Mouse (Mus musculus) erythroblast, adult 5-6 weeks (primary cell): ENCODE results near the gene Olfr1123. TPM values are rescaled to one million over a fixed set of nuclear protein-coding genes. Genes with fewer than 3 reads are reported as not detected.
"Not testable (repeated sequence)": the region's sequence is repeated elsewhere in the genome, so short reads cannot be mapped to it uniquely, and the experiment has no call there.

ENCODE experiments used
- ATAC-seq: replicated peaks from 2 replicates; pipeline ENCODE4 v1.8.0; 2016; ENCODE audit warnings: moderate number of reproducible peaks, mild to moderate bottlenecking, moderate TSS enrichment, inconsistent platforms; ENCODE audit not compliant: poor library complexity, low FRiP score, severe bottlenecking
- total RNA-seq, 2 experiments: library from RNA; stranded (forward) in 1 of 2; stranded (reverse) in 1 of 2; fragments of 150-400 nt in 1 of 2; fragments of 200-764, 138-1000 nt in 1 of 2; gene quantifications; 2 replicates each; pipeline versions ENCODE4 v1.2.3 to v1.2.4; 2015 to 2017; ENCODE audit warnings: low replicate concordance in 2 of 2

Olfr1123 gene
- total RNA-seq (2015; ENCODE audit: low replicate concordance): not detected in 2 replicates
- not detected in 2 replicates for total RNA-seq (2017; ENCODE audit: low replicate concordance)

- ATAC-seq: no peak
These were observed at the start of gene Olfr1123 for GRCm38 (mm10) chr2:87416335-87416734. Gene Olfr1123, plus strand, starts transcription at chr2:87416635.

GRCm38 (mm10) chr2:87369595-87369994, 46.8 kb upstream of the Olfr1123 start, which contains the start of gene Olfr1121:
Gene Olfr1121, plus strand, starts transcription at chr2:87369895.
- ATAC-seq: no peak

GRCm38 (mm10) chr2:87371726-87372125, 44.7 kb upstream of the Olfr1123 start:
- no peak for ATAC-seq

- no peak for ATAC-seq
These were observed 32.5 kb upstream of the Olfr1123 start for GRCm38 (mm10) chr2:87383935-87384334.

GRCm38 (mm10) chr2:87385549-87385948, 30.9 kb upstream of the Olfr1123 start, which contains the start of gene Olfr1122:
Gene Olfr1122, plus strand, starts transcription at chr2:87385849.
- ATAC-seq: no peak

- not testable (repeated sequence) for ATAC-seq
These were observed 22.8 kb upstream of the Olfr1123 start for GRCm38 (mm10) chr2:87393605-87394004.

- not testable (repeated sequence) for ATAC-seq
These were observed 21.7 kb upstream of the Olfr1123 start for GRCm38 (mm10) chr2:87394686-87395085.

GRCm38 (mm10) chr2:87429975-87430374, 13.5 kb downstream of the Olfr1123 start, which contains the start of gene Olfr1124:
Gene Olfr1124, plus strand, starts transcription at chr2:87430275.
- no peak for ATAC-seq

- no peak for ATAC-seq
These were observed 21.3 kb downstream of the Olfr1123 start for GRCm38 (mm10) chr2:87437731-87438130.

- no peak for ATAC-seq
These were observed 37.2 kb downstream of the Olfr1123 start, which contains the start of gene Olfr1126 for GRCm38 (mm10) chr2:87453662-87454061. Gene Olfr1126, plus strand, starts transcription at chr2:87453962.

GRCm38 (mm10) chr2:87461769-87462168, 45.3 kb downstream of the Olfr1123 start:
- no peak for ATAC-seq

Other genes with a start within 250 kb of the Olfr1123 start
- gene Olfr1112, start 228.8 kb upstream of the Olfr1123 start, total RNA-seq (2015; ENCODE audit: low replicate concordance): not detected in 2 replicates
- gene Olfr1112, start 228.8 kb upstream of the Olfr1123 start, total RNA-seq (2017; ENCODE audit: low replicate concordance): not detected in 2 replicates
- not detected in 2 replicates for gene Olfr1113, start 207.7 kb upstream of the Olfr1123 start, total RNA-seq (2015; ENCODE audit: low replicate concordance)
- gene Olfr1113, start 207.7 kb upstream of the Olfr1123 start, total RNA-seq (2017; ENCODE audit: low replicate concordance): not detected in 2 replicates
- gene Olfr1115, start 168.6 kb upstream of the Olfr1123 start, total RNA-seq (2015; ENCODE audit: low replicate concordance): not detected in 2 replicates
- 0.70 TPM in 1 of 2 replicates, not detected in the other for gene Olfr1115, start 168.6 kb upstream of the Olfr1123 start, total RNA-seq (2017; ENCODE audit: low replicate concordance)
- gene Olfr1116, start 149.1 kb upstream of the Olfr1123 start, total RNA-seq (2015; ENCODE audit: low replicate concordance): not detected in 2 replicates
- gene Olfr1116, start 149.1 kb upstream of the Olfr1123 start, total RNA-seq (2017; ENCODE audit: low replicate concordance): under 0.01 TPM in 1 of 2 replicates, not detected in the other
- not detected in 2 replicates for gene Olfr1118, start 109.1 kb upstream of the Olfr1123 start, total RNA-seq (2015; ENCODE audit: low replicate concordance)
- not detected in 2 replicates for gene Olfr1118, start 109.1 kb upstream of the Olfr1123 start, total RNA-seq (2017; ENCODE audit: low replicate concordance)
- gene Olfr1120, start 61.8 kb upstream of the Olfr1123 start, total RNA-seq (2015; ENCODE audit: low replicate concordance): not detected in 2 replicates
- not detected in 2 replicates for gene Olfr1120, start 61.8 kb upstream of the Olfr1123 start, total RNA-seq (2017; ENCODE audit: low replicate concordance)
- not detected in 2 replicates for gene Olfr1121, start 46.7 kb upstream of the Olfr1123 start, total RNA-seq (2015; ENCODE audit: low replicate concordance)
- gene Olfr1121, start 46.7 kb upstream of the Olfr1123 start, total RNA-seq (2017; ENCODE audit: low replicate concordance): not detected in 2 replicates
- not detected in 2 replicates for gene Olfr1122, start 30.8 kb upstream of the Olfr1123 start, total RNA-seq (2015; ENCODE audit: low replicate concordance)
- gene Olfr1122, start 30.8 kb upstream of the Olfr1123 start, total RNA-seq (2017; ENCODE audit: low replicate concordance): 0.09 TPM in 1 of 2 replicates, not detected in the other
- gene Olfr1124, start 13.6 kb downstream of the Olfr1123 start, total RNA-seq (2015; ENCODE audit: low replicate concordance): not detected in 2 replicates
- gene Olfr1124, start 13.6 kb downstream of the Olfr1123 start, total RNA-seq (2017; ENCODE audit: low replicate concordance): not detected in 2 replicates
- not detected in 2 replicates for gene Olfr1126, start 37.3 kb downstream of the Olfr1123 start, total RNA-seq (2015; ENCODE audit: low replicate concordance)
- 2.6 TPM in 1 of 2 replicates, not detected in the other for gene Olfr1126, start 37.3 kb downstream of the Olfr1123 start, total RNA-seq (2017; ENCODE audit: low replicate concordance)
- not detected in 2 replicates for gene Pramel7, start 80.5 kb downstream of the Olfr1123 start, total RNA-seq (2015; ENCODE audit: low replicate concordance)
- not detected in 2 replicates for gene Pramel7, start 80.5 kb downstream of the Olfr1123 start, total RNA-seq (2017; ENCODE audit: low replicate concordance)
- gene Pramel6, start 89.9 kb downstream of the Olfr1123 start, total RNA-seq (2015; ENCODE audit: low replicate concordance): not detected in 2 replicates
- not detected in 2 replicates for gene Pramel6, start 89.9 kb downstream of the Olfr1123 start, total RNA-seq (2017; ENCODE audit: low replicate concordance)
- gene Olfr153, start 115.2 kb downstream of the Olfr1123 start, total RNA-seq (2015; ENCODE audit: low replicate concordance): 1.5 TPM in 1 of 2 replicates, not detected in the other
- not detected in 2 replicates for gene Olfr153, start 115.2 kb downstream of the Olfr1123 start, total RNA-seq (2017; ENCODE audit: low replicate concordance)
- gene Olfr1128, start 128.9 kb downstream of the Olfr1123 start, total RNA-seq (2015; ENCODE audit: low replicate concordance): not detected in 2 replicates
- not detected in 2 replicates for gene Olfr1128, start 128.9 kb downstream of the Olfr1123 start, total RNA-seq (2017; ENCODE audit: low replicate concordance)
- not detected in 2 replicates for gene Olfr1129, start 157.3 kb downstream of the Olfr1123 start, total RNA-seq (2015; ENCODE audit: low replicate concordance)
- not detected in 2 replicates for gene Olfr1129, start 157.3 kb downstream of the Olfr1123 start, total RNA-seq (2017; ENCODE audit: low replicate concordance)
- gene Olfr1130, start 189.6 kb downstream of the Olfr1123 start, total RNA-seq (2015; ENCODE audit: low replicate concordance): not detected in 2 replicates
- gene Olfr1130, start 189.6 kb downstream of the Olfr1123 start, total RNA-seq (2017; ENCODE audit: low replicate concordance): not detected in 2 replicates
- not detected in 2 replicates for gene Olfr1131, start 210.5 kb downstream of the Olfr1123 start, total RNA-seq (2015; ENCODE audit: low replicate concordance)
- gene Olfr1131, start 210.5 kb downstream of the Olfr1123 start, total RNA-seq (2017; ENCODE audit: low replicate concordance): not detected in 2 replicates
- gene Olfr1132, start 220.9 kb downstream of the Olfr1123 start, total RNA-seq (2015; ENCODE audit: low replicate concordance): not detected in 2 replicates
- gene Olfr1132, start 220.9 kb downstream of the Olfr1123 start, total RNA-seq (2017; ENCODE audit: low replicate concordance): 0.85 TPM in 1 of 2 replicates, not detected in the other
- not detected in 2 replicates for gene Olfr1133, start 230.7 kb downstream of the Olfr1123 start, total RNA-seq (2015; ENCODE audit: low replicate concordance)
- not detected in 2 replicates for gene Olfr1133, start 230.7 kb downstream of the Olfr1123 start, total RNA-seq (2017; ENCODE audit: low replicate concordance)
- not detected in 2 replicates for gene Olfr1134, start 241.8 kb downstream of the Olfr1123 start, total RNA-seq (2015; ENCODE audit: low replicate concordance)
- gene Olfr1134, start 241.8 kb downstream of the Olfr1123 start, total RNA-seq (2017; ENCODE audit: low replicate concordance): not detected in 2 replicates